Mouse (Mus musculus) lung, embryonic 15.5 days (tissue): ENCODE measurements around the gene Plk1. TPM values are rescaled to one million over a fixed set of nuclear protein-coding genes. Genes with fewer than 3 reads are reported as not detected.

Experiments used
- ATAC-seq: fragments of 200-750 bp; cut with Nextera tagmentation; 2 replicates; pipeline ENCODE4 v1.8.0; 2017; ENCODE audit warnings: moderate number of reproducible peaks, borderline replicate concordance; ENCODE audit not compliant: low FRiP score, low TSS enrichment; ENCODE audit errors: extremely low read depth
- H3K27ac ChIP-seq: fragments of 300-500 bp; sonication (generic); 2 replicates; pipeline ENCODE4 v1.5.1; 2015; ENCODE audit warnings: moderate library complexity, mild to moderate bottlenecking, inconsistent platforms
- H3K27me3 ChIP-seq: fragments of 300-500 bp; sonication (generic); 2 replicates; pipeline ENCODE4 v1.6.1; 2015; ENCODE audit warnings: inconsistent platforms
- H3K36me3 ChIP-seq: fragments of 300-500 bp; sonication (generic); 2 replicates; pipeline ENCODE4 v1.6.1; 2015; ENCODE audit warnings: inconsistent platforms
- H3K4me1 ChIP-seq: fragments of 300-500 bp; sonication (generic); 2 replicates; pipeline ENCODE4 v1.6.1; 2015; ENCODE audit warnings: inconsistent platforms
- H3K4me2 ChIP-seq: fragments of 300-500 bp; sonication (generic); 2 replicates; pipeline ENCODE4 v1.6.1; 2015; ENCODE audit warnings: inconsistent platforms, mild to moderate bottlenecking, moderate library complexity
- H3K4me3 ChIP-seq: fragments of 300-500 bp; sonication (generic); 2 replicates; pipeline ENCODE4 v1.5.1; 2015; ENCODE audit warnings: mild to moderate bottlenecking, inconsistent platforms
- H3K9ac ChIP-seq: fragments of 300-500 bp; sonication (generic); 2 replicates; pipeline ENCODE4 v1.6.1; 2015; ENCODE audit warnings: inconsistent platforms
- H3K9me3 ChIP-seq: fragments of 300-500 bp; sonication (generic); 2 replicates; pipeline ENCODE4 v1.6.1; 2016; ENCODE audit warnings: inconsistent platforms
- WGBS: fragments of 180-500 bp; shearing (Covaris S2); methylation state at CpG from one replicate; pipeline ENCODE4 v1.1.7; 2015; 5-methylcytosine and 5-hydroxymethylcytosine counted together
- polyA plus RNA-seq: library from polyadenylated mRNA; unstranded; fragments of >200 nt; fragmentation: Nextera tagmentation; extraction: Ambion mirVana; gene quantifications from 2 replicates; pipeline ENCODE4 v1.2.1, GENCODE M21; 2015

The Plk1 gene
- polyA plus RNA-seq, 1 experiment from 2014 or later, result 155 TPM

- peaks cover 21% of the 10 kb centered on the region for H3K36me3 ChIP-seq
- no peak for ATAC-seq
- H3K4me1 ChIP-seq, result peaks cover 39% of the 10 kb centered on the region
- WGBS, result 4% methylated on average over 13 of the region's 13 CpGs
- H3K4me2 ChIP-seq, result peak overlapping the region; percentile 82
- H3K27ac ChIP-seq, result peak overlapping the region; percentile 88
- peak overlapping the region; percentile 68 for H3K9ac ChIP-seq
- peak overlapping the region; percentile 65 for H3K4me3 ChIP-seq
- no peaks in the 10 kb centered on the region for H3K9me3 ChIP-seq
- H3K27me3 ChIP-seq, result no peaks in the 10 kb centered on the region
Observed at GRCm38 (mm10) chr7:122158488-122158887, 751 bp upstream of the Plk1 start.

GRCm38 (mm10) chr7:122160037-122160436 is 798 bp downstream of the Plk1 start:
- no peaks in the 10 kb centered on the region for H3K9me3 ChIP-seq
- H3K27ac ChIP-seq, result peak overlapping the region; percentile 88
- peak overlapping the region; percentile 65 for H3K4me3 ChIP-seq
- no peak for ATAC-seq
- peak overlapping the region; percentile 56 for H3K9ac ChIP-seq
- H3K27me3 ChIP-seq, result no peaks in the 10 kb centered on the region
- H3K36me3 ChIP-seq, result peaks cover 33% of the 10 kb centered on the region
- peak overlapping the region; percentile 82 for H3K4me2 ChIP-seq
- under 1% methylated on average over 12 of the region's 12 CpGs for WGBS
- peaks cover 39% of the 10 kb centered on the region for H3K4me1 ChIP-seq

DNA sequence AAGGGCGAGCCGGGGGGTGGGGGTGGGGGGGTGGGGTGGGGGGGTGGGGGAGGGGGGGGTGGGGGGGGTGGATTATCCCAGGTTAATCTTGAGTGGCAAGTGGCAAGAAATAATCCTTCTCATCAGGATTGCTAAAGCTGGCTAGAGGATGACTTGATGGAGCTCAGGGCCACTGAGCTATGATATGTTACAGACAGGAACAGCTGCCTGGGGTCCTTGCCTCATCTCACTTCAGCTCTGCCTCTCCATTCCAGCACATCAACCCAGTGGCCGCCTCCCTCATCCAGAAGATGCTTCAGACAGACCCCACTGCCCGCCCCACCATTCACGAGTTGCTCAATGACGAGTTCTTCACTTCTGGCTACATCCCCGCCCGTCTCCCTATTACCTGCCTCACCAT is 4.5 kb downstream of the Plk1 start:
- no peak for ATAC-seq
- Histone ChIP-seq H3K27me3 (no peaks in the 10 kb centered on the region), H3K9ac (no peak overlapping the region), H3K36me3 (peaks cover 68% of the 10 kb centered on the region), H3K4me2 (no peak overlapping the region), H3K4me1 (peaks cover 24% of the 10 kb centered on the region), H3K27ac (no peak overlapping the region), H3K4me3 (no peak overlapping the region), H3K9me3 (no peaks in the 10 kb centered on the region)
- 88% methylated on average over 8 of the region's 8 CpGs for WGBS

DNA sequence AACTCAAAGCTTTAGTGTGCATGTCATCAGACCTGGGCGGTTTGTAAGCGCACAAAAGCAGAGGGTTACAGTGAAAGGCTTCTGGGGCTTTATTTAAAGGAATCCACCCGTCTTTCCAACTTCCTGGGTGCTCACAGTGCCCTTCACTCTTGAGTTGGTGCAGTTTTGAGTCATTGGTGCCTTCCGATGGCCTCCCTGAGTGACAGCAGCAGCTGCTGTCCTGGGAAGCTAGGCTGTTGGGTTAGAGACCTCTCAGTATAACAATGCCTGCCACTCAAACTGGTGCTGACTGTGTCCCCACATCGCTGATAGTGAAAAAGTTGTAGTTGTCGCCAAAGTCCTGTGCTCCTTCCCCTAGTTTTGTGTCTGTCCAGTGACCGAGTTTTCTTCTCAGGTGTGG is 8.0 kb downstream of the Plk1 start:
- Histone ChIP-seq H3K36me3 (peaks cover 80% of the 10 kb centered on the region), H3K27me3 (no peaks in the 10 kb centered on the region), H3K4me3 (no peak overlapping the region), H3K9ac (no peak overlapping the region), H3K4me2 (no peak overlapping the region), H3K9me3 (no peaks in the 10 kb centered on the region), H3K4me1 (0 out of 2 replicates have a peak, but pooled peaks cover 3% of the 10 kb centered on the region), H3K27ac (no peak overlapping the region)
- ATAC-seq, result no peak
- WGBS, result 91% methylated on average over 7 of the region's 7 CpGs

DNA sequence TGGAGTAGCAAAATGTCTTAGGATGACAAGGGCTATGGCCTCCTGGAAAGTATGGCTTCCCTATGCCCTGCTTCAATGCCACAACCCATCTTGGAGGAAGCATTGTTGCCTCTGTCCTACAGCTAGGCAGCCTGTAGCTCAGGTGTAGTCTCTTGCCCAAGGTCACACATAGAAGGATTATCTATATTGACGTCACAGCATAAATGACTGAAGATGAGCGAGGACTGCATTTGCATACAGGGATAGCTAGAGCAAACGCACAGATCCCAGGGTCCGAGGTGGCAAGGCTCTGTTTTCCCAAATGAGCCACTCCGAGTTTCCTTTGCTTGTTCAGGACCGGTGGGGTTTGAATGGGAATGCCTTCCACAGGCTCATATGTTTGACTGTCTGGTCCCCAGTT is 11.5 kb downstream of the Plk1 start:
- Histone ChIP-seq H3K9ac (no peak overlapping the region), H3K4me1 (no peaks in the 10 kb centered on the region), H3K36me3 (peaks cover 49% of the 10 kb centered on the region), H3K9me3 (no peaks in the 10 kb centered on the region), H3K4me2 (no peak overlapping the region), H3K4me3 (no peak overlapping the region), H3K27ac (no peak overlapping the region), H3K27me3 (no peaks in the 10 kb centered on the region)
- 79% methylated on average over 6 of the region's 6 CpGs for WGBS
- no peak for ATAC-seq

GRCm38 (mm10) chr7:122171613-122172012 is 12.4 kb downstream of the Plk1 start:
- H3K4me2 ChIP-seq, result no peak overlapping the region
- WGBS, result 63% methylated on average over 10 of the region's 10 CpGs
- no peaks in the 10 kb centered on the region for H3K27me3 ChIP-seq
- no peak overlapping the region for H3K27ac ChIP-seq
- H3K4me1 ChIP-seq, result no peaks in the 10 kb centered on the region
- H3K36me3 ChIP-seq, result peaks cover 40% of the 10 kb centered on the region
- no peaks in the 10 kb centered on the region for H3K9me3 ChIP-seq
- no peak overlapping the region for H3K4me3 ChIP-seq
- no peak for ATAC-seq
- H3K9ac ChIP-seq, result no peak overlapping the region

- no peak for ATAC-seq
- WGBS, result 90% methylated on average over 7 of the region's 7 CpGs
- no peaks in the 10 kb centered on the region; the same call in 1 of the 2 replicates for H3K4me1 ChIP-seq
- no peak overlapping the region for H3K9ac ChIP-seq
- no peak overlapping the region for H3K4me2 ChIP-seq
- no peaks in the 10 kb centered on the region for H3K36me3 ChIP-seq
- no peaks in the 10 kb centered on the region for H3K27me3 ChIP-seq
- H3K9me3 ChIP-seq, result no peaks in the 10 kb centered on the region
- H3K27ac ChIP-seq, result no peak overlapping the region
- no peak overlapping the region for H3K4me3 ChIP-seq
Observed at GRCm38 (mm10) chr7:122180720-122181119, 21.5 kb downstream of the Plk1 start.

DNA sequence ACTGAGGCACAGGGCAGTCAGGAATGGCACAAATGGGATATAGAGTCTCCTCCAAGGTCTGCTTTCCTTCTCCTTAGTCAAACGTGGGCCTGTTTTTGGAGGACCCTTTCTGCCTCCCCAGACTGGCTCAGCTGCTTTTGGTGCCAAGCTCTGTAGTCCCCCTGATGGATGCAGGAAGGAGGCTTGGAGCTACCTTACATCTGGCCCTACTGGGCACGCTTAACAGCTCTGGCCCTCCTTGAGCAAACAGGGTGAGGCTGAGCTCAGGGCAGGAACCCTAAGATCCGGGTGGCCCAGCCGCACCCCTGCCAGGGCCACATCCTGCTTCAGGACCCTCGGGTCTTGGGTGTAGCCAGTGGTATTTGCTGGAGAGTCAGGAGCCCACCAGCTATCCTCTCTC is 25.3 kb downstream of the Plk1 start:
- Histone ChIP-seq H3K27me3 (no peaks in the 10 kb centered on the region), H3K9ac (no peak overlapping the region), H3K4me1 (no peaks in the 10 kb centered on the region; the same call in 1 of the 2 replicates), H3K36me3 (no peaks in the 10 kb centered on the region), H3K27ac (no peak overlapping the region), H3K4me2 (no peak overlapping the region), H3K9me3 (no peaks in the 10 kb centered on the region), H3K4me3 (no peak overlapping the region)
- no peak for ATAC-seq
- WGBS, result 57% methylated on average over 5 of the region's 5 CpGs

DNA sequence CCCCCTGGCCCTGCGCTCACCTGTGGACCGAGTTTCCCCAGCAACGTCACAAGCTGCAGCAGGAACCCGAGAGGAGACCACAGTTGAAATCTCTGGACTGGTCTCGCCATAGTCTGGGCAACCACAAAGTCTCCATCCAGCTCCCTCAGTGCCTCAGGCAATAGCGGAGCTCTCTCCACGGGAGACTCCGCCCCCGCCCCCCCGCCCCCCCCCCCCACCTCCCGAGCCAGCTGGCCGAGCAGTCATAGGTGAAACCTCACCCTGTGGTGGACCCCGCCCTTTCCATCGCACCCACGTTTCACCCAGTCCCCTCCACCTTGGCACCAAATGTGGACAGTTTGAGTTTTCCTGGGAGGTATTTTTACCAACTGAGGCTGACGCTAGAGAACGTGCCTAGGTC is 26.8 kb downstream of the Plk1 start, which contains the start of gene Ern2:
Gene Ern2, minus strand, starts transcription at position 165 of the 400 bp plus-strand sequence.
- Histone ChIP-seq H3K36me3 (no peaks in the 10 kb centered on the region), H3K4me1 (no peaks in the 10 kb centered on the region; the same call in 1 of the 2 replicates), H3K27me3 (no peaks in the 10 kb centered on the region), H3K9me3 (no peaks in the 10 kb centered on the region), H3K9ac (no peak within 1 kb of the TSS), H3K4me3 (no peak within 1 kb of the TSS), H3K27ac (no peak within 1 kb of the TSS), H3K4me2 (0 out of 2 replicates have a peak within 1 kb of the TSS, but pooled peaks have one; percentile 8)
- 14% methylated on average over 17 of the region's 17 CpGs for WGBS
- no peak for ATAC-seq

- WGBS, result 30% methylated on average over 7 of the region's 7 CpGs
- no peaks in the 10 kb centered on the region; the same call in 1 of the 2 replicates for H3K4me1 ChIP-seq
- H3K4me3 ChIP-seq, result no peak overlapping the region
- H3K9ac ChIP-seq, result no peak overlapping the region
- no peaks in the 10 kb centered on the region for H3K36me3 ChIP-seq
- ATAC-seq, result no peak
- H3K4me2 ChIP-seq, result no peak overlapping the region
- H3K9me3 ChIP-seq, result no peaks in the 10 kb centered on the region
- H3K27ac ChIP-seq, result no peak overlapping the region
- H3K27me3 ChIP-seq, result no peaks in the 10 kb centered on the region
Observed at GRCm38 (mm10) chr7:122189484-122189883, 30.2 kb downstream of the Plk1 start.

DNA sequence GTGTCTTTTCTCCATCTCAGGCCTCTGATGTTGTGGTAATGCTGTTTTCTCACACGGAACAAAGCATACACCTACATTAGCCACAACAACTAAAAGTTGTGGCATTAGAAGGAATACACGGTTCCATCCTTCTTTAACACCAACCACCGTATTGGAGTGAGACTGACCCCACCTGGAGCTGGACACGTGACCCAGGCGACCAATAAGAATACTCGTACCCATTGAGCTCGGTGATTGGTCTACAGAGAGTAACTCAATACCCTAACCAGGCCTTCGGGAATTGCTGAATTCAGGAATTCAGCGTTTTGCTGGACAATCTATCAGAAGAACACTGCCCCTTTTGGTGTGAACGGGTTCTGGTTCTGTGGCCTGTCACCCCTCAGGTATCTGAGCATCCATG is 31.9 kb downstream of the Plk1 start:
- H3K4me3 ChIP-seq, result no peak overlapping the region
- no peak overlapping the region for H3K9ac ChIP-seq
- ATAC-seq, result no peak
- no peaks in the 10 kb centered on the region for H3K27me3 ChIP-seq
- WGBS, result 63% methylated on average over 10 of the region's 10 CpGs
- H3K4me1 ChIP-seq, result no peaks in the 10 kb centered on the region
- no peak overlapping the region for H3K4me2 ChIP-seq
- H3K27ac ChIP-seq, result no peak overlapping the region
- H3K36me3 ChIP-seq, result no peaks in the 10 kb centered on the region
- no peaks in the 10 kb centered on the region for H3K9me3 ChIP-seq

- ATAC-seq, result no peak
- Histone ChIP-seq H3K4me3 (no peak overlapping the region), H3K9me3 (no peaks in the 10 kb centered on the region), H3K27me3 (no peaks in the 10 kb centered on the region), H3K9ac (no peak overlapping the region), H3K4me1 (no peaks in the 10 kb centered on the region), H3K4me2 (no peak overlapping the region), H3K27ac (no peak overlapping the region), H3K36me3 (no peaks in the 10 kb centered on the region)
Observed at GRCm38 (mm10) chr7:122193919-122194318, 34.7 kb downstream of the Plk1 start.

DNA sequence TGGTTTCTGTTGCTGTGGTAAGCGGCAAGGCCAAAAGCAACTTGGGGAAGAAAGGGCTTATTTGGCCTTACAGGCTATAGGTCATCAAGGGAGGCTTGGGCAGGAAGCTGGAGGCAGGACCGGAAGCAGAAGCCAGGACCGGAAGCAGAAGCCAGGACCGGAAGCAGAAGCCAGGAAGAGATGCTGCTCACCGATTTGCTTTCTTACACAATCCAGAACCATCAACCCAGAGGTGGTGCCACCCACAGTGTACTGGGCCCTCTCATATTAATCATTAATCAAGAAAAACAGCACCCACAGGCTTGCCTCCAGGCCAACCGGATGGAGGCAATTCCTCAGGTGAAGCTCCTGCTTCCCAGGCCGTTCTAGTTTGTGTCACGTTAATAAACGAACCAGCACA is 37.5 kb downstream of the Plk1 start:
- Histone ChIP-seq H3K27ac (no peak overlapping the region), H3K4me1 (no peaks in the 10 kb centered on the region), H3K4me2 (no peak overlapping the region), H3K27me3 (no peaks in the 10 kb centered on the region), H3K9ac (no peak overlapping the region), H3K36me3 (no peaks in the 10 kb centered on the region), H3K9me3 (no peaks in the 10 kb centered on the region), H3K4me3 (no peak overlapping the region)
- no peak for ATAC-seq
- 74% methylated on average over 9 of the region's 9 CpGs for WGBS
